Comparison of ENCODE assay signal across 23 mouse cellular contexts in genomic region chr3:42228399-42228755, GRCm38 (mm10).
DNase-seq lines count a peak whose midpoint lies in the region; ATAC-seq and TF ChIP-seq lines count a peak whose summit lies in the region.
"Had no signal": no experiment of that assay in that cellular context is flagged by ENCODE, and none has a peak within 500 bp of the region (broad histone marks: within the 10 kb centered on the region; RNA-seq: fewer than 3 reads in every experiment).

No protein-coding gene starts in this region.

- ATAC-seq in forebrain, embryonic 13.5 days, result peak; percentile 42; the same call in 1 of the 2 replicates
- no peak for ATAC-seq in forebrain, embryonic 12.5 days (ENCODE audit: low FRiP score)
- ATAC-seq in limb, embryonic 13.5 days (ENCODE audit: low FRiP score, low read depth), result peak; percentile 36; the same call in 1 of the 2 replicates
- ATAC-seq in forebrain, postnatal 0 days, result peak; percentile 53; the same call in 1 of the 2 replicates
- ATAC-seq: liver, embryonic 12.5 days had no signal

- H3K36me3 ChIP-seq in forebrain, embryonic 13.5 days (ENCODE audit: poor library complexity, severe bottlenecking), result no peaks in the 10 kb centered on the region
- H3K36me3 ChIP-seq in forebrain, embryonic 12.5 days (replicated peaks), result no peaks in the 10 kb centered on the region
- H3K36me3 ChIP-seq in limb, embryonic 13.5 days, result no peaks in the 10 kb centered on the region
- H3K36me3 ChIP-seq in limb, embryonic 10.5 days, result no peaks in the 10 kb centered on the region
- H3K36me3 ChIP-seq in forebrain, postnatal 0 days (ENCODE audit: insufficient read depth), result no peaks in the 10 kb centered on the region
- H3K36me3 ChIP-seq: embryonic facial prominence, embryonic 10.5 days; heart, embryonic 12.5 days; limb, embryonic 12.5 days; liver, embryonic 12.5 days; stomach, embryonic 15.5 days had no signal

- no peaks in the 10 kb centered on the region for H3K9me3 ChIP-seq in forebrain, embryonic 13.5 days (replicated peaks)
- H3K9me3 ChIP-seq in forebrain, embryonic 12.5 days, result no peaks in the 10 kb centered on the region
- H3K9me3 ChIP-seq in limb, embryonic 13.5 days, result no peaks in the 10 kb centered on the region
- H3K9me3 ChIP-seq in limb, embryonic 10.5 days (replicated peaks), result no peaks in the 10 kb centered on the region
- H3K9me3 ChIP-seq in forebrain, postnatal 0 days (ENCODE audit: low read length), result no peaks in the 10 kb centered on the region
- H3K9me3 ChIP-seq: liver, embryonic 12.5 days; stomach, embryonic 15.5 days had no signal

- no peak overlapping the region for H3K27ac ChIP-seq in forebrain, embryonic 13.5 days
- H3K27ac ChIP-seq in forebrain, embryonic 12.5 days, result no peak overlapping the region
- no peak overlapping the region for H3K27ac ChIP-seq in limb, embryonic 13.5 days
- no peak overlapping the region for H3K27ac ChIP-seq in limb, embryonic 10.5 days
- H3K27ac ChIP-seq in forebrain, postnatal 0 days (ENCODE audit: low read depth, low read length), result no peak overlapping the region
- H3K27ac ChIP-seq: embryonic facial prominence, embryonic 10.5 days; kidney, postnatal 0 days; limb, embryonic 12.5 days; liver, embryonic 12.5 days; stomach, embryonic 15.5 days had no signal

- no peak overlapping the region for H3K4me2 ChIP-seq in forebrain, embryonic 13.5 days
- no peak overlapping the region for H3K4me2 ChIP-seq in forebrain, embryonic 12.5 days
- H3K4me2 ChIP-seq in limb, embryonic 13.5 days (replicated peaks), result no peak overlapping the region
- H3K4me2 ChIP-seq in forebrain, postnatal 0 days (ENCODE audit: low read depth), result no peak overlapping the region
- H3K4me2 ChIP-seq: heart, embryonic 12.5 days; limb, embryonic 12.5 days; liver, embryonic 12.5 days; midbrain, embryonic 11.5 days; stomach, embryonic 15.5 days had no signal

- DNase-seq in limb, embryonic 10.5 days (ENCODE audit: low spot score), result no peak
- DNase-seq in cerebellum, adult 9-11 months, result peak; percentile 7
- DNase-seq in forebrain, postnatal 0 days, result no peak
- no peak for DNase-seq in spleen, postnatal 14 days (ENCODE audit: low spot score in 2 of 2)
- DNase-seq: adrenal gland, postnatal 36 days; gastrocnemius, postnatal 14 days; heart, adult 11 months; heart, postnatal 10 days; kidney, adult 2 months; lung, adult 18-20 months; lung, postnatal 14 days; right cerebral cortex, postnatal 14 days; thymus, postnatal 25 days had no signal

- H3K27me3 ChIP-seq in forebrain, embryonic 13.5 days, result no peaks in the 10 kb centered on the region
- H3K27me3 ChIP-seq in forebrain, embryonic 12.5 days, result no peaks in the 10 kb centered on the region
- no peaks in the 10 kb centered on the region for H3K27me3 ChIP-seq in limb, embryonic 13.5 days
- H3K27me3 ChIP-seq in limb, embryonic 10.5 days (ENCODE audit: low read depth, poor library complexity, severe bottlenecking), result no peaks in the 10 kb centered on the region
- H3K27me3 ChIP-seq in forebrain, postnatal 0 days (ENCODE audit: insufficient read depth, low read length), result no peaks in the 10 kb centered on the region
- H3K27me3 ChIP-seq: heart, embryonic 12.5 days; limb, embryonic 12.5 days; liver, embryonic 12.5 days; stomach, embryonic 15.5 days had no signal

- WGBS in forebrain, embryonic 13.5 days, result 84% methylated on average over 3 of the region's 3 CpGs
- WGBS in forebrain, embryonic 12.5 days, result 91% methylated on average over 3 of the region's 3 CpGs
- 59% methylated on average over 3 of the region's 3 CpGs for WGBS in limb, embryonic 13.5 days
- 94% methylated on average over 3 of the region's 3 CpGs for WGBS in limb, embryonic 10.5 days
- 63% methylated on average over 3 of the region's 3 CpGs for WGBS in forebrain, postnatal 0 days

- no peak overlapping the region for H3K9ac ChIP-seq in forebrain, embryonic 13.5 days
- H3K9ac ChIP-seq in forebrain, embryonic 12.5 days, result no peak overlapping the region
- H3K9ac ChIP-seq in limb, embryonic 13.5 days, result no peak overlapping the region
- no peak overlapping the region for H3K9ac ChIP-seq in forebrain, postnatal 0 days
- H3K9ac ChIP-seq: heart, embryonic 12.5 days; limb, embryonic 12.5 days; liver, embryonic 12.5 days; stomach, embryonic 15.5 days had no signal

- H3K4me3 ChIP-seq in forebrain, embryonic 13.5 days, result no peak overlapping the region
- no peak overlapping the region for H3K4me3 ChIP-seq in forebrain, embryonic 12.5 days (replicated peaks)
- H3K4me3 ChIP-seq in limb, embryonic 13.5 days, result no peak overlapping the region
- no peak overlapping the region for H3K4me3 ChIP-seq in limb, embryonic 10.5 days
- H3K4me3 ChIP-seq in forebrain, postnatal 0 days (ENCODE audit: low read depth, low read length), result no peak overlapping the region
- H3K4me3 ChIP-seq: embryonic facial prominence, embryonic 10.5 days; heart, embryonic 12.5 days; limb, embryonic 12.5 days; liver, embryonic 12.5 days; stomach, embryonic 15.5 days had no signal

- no peak for TF ChIP-seq CTCF in forebrain, postnatal 0 days (IDR thresholded peaks at IDR 0.05; ENCODE audit: low read depth)

- H3K4me1 ChIP-seq in forebrain, embryonic 13.5 days, result peaks cover 4% of the 10 kb centered on the region; the same call in 1 of the 2 replicates
- no peaks in the 10 kb centered on the region for H3K4me1 ChIP-seq in forebrain, embryonic 12.5 days
- H3K4me1 ChIP-seq in limb, embryonic 13.5 days, result no peaks in the 10 kb centered on the region
- no peaks in the 10 kb centered on the region for H3K4me1 ChIP-seq in limb, embryonic 10.5 days
- no peaks in the 10 kb centered on the region for H3K4me1 ChIP-seq in forebrain, postnatal 0 days (ENCODE audit: insufficient read depth)
- H3K4me1 ChIP-seq: embryonic facial prominence, embryonic 10.5 days; heart, embryonic 12.5 days; limb, embryonic 12.5 days; liver, embryonic 12.5 days; stomach, embryonic 15.5 days had no signal
